Mouse (Mus musculus): ENCODE results near the gene Adamts16. TPM values are rescaled to one million over a fixed set of nuclear protein-coding genes. Genes with fewer than 3 reads are reported as not detected.
"Not testable (repeated sequence)": the region's sequence is repeated elsewhere in the genome, so short reads cannot be mapped to it uniquely, and the experiment has no call there.

Gene Adamts16
- total RNA-seq (2015; ENCODE audit: low replicate concordance) (not detected in 2 replicates), total RNA-seq (2017; ENCODE audit: low replicate concordance) (not detected in 2 replicates)

DNA sequence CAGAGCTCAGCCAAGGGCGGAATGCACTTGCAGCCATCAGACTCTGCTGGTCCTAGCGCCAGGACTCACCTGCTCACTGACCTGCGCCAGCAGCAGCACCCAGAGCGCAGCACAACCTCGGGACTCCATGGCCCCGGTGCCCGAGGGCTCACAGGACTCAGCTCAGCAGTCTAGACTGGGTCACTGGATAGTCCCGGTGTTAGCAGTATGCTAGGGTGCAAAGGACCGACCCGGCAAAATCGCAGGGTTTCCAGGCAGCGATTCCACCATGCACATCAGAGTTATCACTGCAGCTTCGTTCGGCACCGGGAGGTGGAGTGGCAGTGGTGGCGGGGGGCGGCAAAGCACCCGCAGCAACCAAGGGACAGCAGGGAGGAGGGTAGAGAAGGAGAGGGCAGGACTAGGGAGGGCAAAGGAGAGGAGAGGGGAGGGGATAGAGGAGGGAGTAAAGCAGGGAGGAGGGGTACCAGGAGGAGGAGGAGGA is at the start of gene Adamts16:
TSS of gene Adamts16 (minus strand) at position 391 of the 484 bp plus-strand sequence.
- ATAC-seq (replicated peaks; ENCODE audit: low FRiP score, poor library complexity, severe bottlenecking), result no peak

DNA sequence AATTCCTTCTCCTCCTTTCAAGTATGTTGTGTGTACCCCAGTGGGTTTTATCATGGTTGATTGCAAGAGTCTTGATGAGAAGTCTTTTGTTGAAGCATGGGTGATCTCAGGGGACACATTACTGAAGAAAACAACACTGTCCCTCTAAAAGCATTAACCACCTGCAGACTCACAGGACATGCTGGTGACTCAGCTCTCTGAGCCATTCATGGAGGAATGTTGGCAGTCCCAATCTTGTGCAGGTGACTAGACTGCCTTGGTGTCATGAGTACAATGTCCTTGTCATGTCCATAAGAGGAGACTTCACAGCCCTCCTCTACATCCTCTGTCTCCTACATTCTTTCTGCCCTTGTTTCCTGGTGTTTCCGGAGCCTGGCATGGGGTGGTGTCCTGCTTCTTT is 45.5 kb upstream of the Adamts16 start:
- no peak for ATAC-seq (replicated peaks; ENCODE audit: low FRiP score, poor library complexity, severe bottlenecking)

DNA sequence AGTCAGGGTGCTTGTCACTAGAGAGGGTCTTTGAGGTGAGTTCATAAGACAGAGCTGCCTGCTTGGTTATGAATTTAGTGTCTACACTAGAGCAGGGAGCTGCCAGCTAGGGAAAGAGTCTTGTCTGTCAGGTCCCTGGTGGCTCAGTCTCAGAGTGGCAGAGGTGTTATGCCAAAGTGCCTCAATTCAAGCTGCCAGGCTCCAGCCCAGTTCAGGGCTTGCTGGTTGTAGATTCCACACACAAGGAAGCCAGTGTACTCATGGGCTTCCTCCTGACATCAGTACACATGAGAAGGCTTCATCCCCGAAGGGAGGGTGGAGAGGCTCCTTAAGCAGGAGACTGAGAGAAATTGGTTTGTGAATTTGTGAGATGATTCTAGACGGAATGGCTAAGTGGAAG is 43.4 kb upstream of the Adamts16 start:
- no peak for ATAC-seq (replicated peaks; ENCODE audit: low FRiP score, poor library complexity, severe bottlenecking)

DNA sequence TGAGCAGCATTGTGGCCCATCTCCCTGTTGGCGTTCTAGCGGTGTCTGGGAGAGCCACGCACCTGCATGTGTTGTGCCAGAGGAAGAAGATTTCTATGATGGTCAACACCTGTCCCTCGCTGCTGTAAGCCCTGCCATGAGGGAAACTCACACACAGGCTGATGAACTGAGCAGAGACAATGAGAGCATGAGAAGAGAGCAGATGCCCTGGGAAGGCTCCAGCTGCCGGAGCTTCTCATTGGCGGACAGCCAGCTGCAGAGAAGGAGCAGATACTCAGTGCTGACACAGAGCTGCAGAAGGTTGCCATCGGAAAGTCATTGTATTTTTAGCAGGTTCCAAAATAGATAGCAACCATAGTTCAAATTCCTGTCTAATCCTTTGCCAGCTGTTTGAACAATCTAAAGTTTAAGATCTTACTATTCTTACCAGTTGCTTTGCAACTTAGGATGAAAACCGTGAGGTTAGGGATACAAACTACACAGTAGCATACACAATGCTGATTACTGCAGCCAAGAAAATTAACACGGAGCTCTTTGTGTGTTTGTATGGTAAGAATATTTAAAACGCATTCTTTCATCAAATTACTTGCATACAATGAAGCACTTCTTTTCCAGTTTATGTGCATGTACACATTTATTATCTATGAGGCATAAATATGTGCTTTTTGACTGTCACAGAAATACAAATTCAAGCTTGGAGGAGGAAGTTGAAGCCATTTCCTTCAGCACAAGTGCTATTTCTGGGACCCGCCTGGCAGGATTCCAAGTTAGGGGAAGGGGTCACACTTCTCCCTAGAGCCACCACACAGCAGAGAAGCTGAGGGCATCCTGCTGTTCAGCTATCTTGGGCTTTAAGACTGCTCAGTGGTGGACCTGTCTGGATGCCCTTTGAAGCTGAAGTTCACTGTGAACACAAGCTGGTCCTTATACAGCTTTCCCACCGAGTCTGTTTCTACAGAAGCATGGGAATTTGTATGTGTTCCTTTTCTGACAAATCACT is 42.6 kb upstream of the Adamts16 start:
- no peak for ATAC-seq (replicated peaks; ENCODE audit: low FRiP score, poor library complexity, severe bottlenecking)

GRCm38 (mm10) chr13:70879971-70880370 is 38.4 kb upstream of the Adamts16 start:
- ATAC-seq (replicated peaks; ENCODE audit: low FRiP score, poor library complexity, severe bottlenecking), result not testable (repeated sequence)

GRCm38 (mm10) chr13:70877550-70877913 is 35.9 kb upstream of the Adamts16 start:
- no peak for ATAC-seq (replicated peaks; ENCODE audit: low FRiP score, poor library complexity, severe bottlenecking)

DNA sequence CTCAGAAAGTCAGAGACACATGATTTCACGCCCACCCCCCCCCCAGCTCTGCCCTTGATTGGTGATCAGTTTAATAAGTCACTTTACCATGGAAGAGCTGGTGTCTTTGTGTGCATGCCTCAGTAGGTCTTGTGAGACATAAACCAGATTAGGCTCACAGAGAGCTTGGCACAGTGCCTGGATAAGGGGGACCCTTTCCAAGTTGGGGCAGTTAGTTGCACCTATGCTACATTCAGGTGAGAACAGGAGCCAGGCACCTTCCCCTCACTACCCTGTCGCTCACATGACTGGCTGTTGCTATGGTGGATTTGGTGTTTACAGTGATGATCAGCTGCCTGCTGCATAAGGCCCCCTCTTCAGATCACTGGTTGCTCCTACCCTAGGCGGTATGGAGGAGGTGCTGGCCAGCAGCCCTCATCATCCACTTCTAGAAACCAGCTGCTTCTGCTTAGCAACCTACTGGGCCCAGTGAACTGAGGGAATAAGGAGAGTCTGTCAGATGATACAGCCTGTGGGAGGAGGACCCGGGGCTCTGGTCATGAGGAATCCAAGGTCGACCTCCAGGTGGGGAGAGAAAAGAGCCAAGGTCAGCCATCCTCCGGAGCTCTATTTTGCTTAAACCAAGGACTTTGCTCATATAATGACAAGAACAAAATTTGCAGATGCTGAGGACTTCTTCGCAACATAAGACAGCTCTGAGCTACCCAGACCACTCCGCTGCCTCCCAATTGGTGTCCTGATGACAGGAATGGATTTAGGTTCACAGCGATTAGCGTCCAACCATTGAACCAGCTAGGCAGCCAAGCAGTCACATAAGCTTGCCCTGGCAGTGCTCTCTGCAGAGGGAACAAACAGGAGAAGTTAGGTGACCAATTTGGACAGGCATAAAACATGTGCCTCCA is 35.3 kb upstream of the Adamts16 start:
- ATAC-seq (replicated peaks; ENCODE audit: low FRiP score, poor library complexity, severe bottlenecking), result no peak

GRCm38 (mm10) chr13:70875411-70875949 is 33.9 kb upstream of the Adamts16 start:
- no peak for ATAC-seq (replicated peaks; ENCODE audit: low FRiP score, poor library complexity, severe bottlenecking)

GRCm38 (mm10) chr13:70874741-70875140 is 33.1 kb upstream of the Adamts16 start:
- ATAC-seq (replicated peaks; ENCODE audit: low FRiP score, poor library complexity, severe bottlenecking), result no peak

DNA sequence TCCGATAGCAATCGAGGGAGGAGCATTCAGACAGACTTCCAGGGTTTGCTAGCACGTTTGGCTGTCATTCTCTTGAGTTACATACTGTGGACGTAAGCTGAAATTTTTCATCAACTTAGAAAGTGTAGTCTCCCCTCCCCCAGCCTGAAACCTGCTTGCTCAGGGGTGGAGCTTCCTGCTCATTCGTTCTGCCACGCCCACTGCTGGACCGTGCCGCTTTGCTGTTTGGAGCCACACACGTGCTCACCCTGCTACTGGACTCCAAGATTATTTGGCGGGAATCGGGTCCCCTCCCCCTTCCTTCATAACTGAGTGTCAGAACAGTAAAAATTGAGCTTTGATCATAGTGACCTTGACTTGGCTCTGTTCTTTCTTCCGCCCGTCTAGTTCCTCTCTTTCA is 32.2 kb upstream of the Adamts16 start:
- not testable (repeated sequence) for ATAC-seq (replicated peaks; ENCODE audit: low FRiP score, poor library complexity, severe bottlenecking)

DNA sequence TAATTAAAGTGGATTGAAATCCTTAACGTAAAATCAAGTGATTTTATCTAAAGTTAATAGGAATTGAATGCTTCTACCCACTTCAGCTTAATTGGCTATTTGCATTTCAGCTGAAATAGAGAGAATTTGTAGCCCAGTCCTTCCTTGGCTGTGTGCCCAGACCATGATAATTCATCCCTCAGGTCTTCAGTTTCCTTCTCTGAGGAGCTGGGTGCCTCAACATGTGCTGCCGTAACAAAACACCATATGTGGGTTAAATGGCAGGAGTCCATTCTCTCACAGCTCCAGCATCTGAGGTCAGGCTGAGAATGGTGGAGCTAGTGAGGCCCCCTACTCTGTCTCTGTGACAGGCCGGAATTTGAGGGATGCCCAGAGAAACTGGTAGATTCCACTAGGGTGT is 29.4 kb upstream of the Adamts16 start:
- no peak for ATAC-seq (replicated peaks; ENCODE audit: low FRiP score, poor library complexity, severe bottlenecking)

- ATAC-seq (replicated peaks; ENCODE audit: low FRiP score, poor library complexity, severe bottlenecking), result no peak
Observed at GRCm38 (mm10) chr13:70866971-70867625, 25.5 kb upstream of the Adamts16 start.

DNA sequence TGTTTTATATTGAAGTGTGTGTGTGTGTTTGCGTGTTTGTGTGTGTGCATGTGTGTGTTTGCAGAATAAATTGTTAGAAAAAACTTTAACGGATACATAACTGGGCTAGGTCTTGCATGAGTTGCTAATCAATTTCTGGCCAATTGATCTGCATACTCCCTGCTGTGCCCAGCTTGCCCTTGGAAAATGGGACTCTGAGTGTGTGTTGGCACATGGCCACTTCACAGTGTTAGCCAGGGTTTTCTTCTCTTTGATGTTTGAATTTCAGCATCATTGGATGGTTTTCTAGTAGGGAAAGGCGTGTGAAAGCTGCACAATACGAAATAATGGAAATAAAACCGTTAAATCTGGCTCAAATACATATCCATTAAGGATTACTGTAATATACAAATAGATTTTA is 24.3 kb upstream of the Adamts16 start:
- no peak for ATAC-seq (replicated peaks; ENCODE audit: low FRiP score, poor library complexity, severe bottlenecking)

- ATAC-seq (replicated peaks; ENCODE audit: low FRiP score, poor library complexity, severe bottlenecking), result no peak
Observed at GRCm38 (mm10) chr13:70862162-70862908, 20.7 kb upstream of the Adamts16 start.

DNA sequence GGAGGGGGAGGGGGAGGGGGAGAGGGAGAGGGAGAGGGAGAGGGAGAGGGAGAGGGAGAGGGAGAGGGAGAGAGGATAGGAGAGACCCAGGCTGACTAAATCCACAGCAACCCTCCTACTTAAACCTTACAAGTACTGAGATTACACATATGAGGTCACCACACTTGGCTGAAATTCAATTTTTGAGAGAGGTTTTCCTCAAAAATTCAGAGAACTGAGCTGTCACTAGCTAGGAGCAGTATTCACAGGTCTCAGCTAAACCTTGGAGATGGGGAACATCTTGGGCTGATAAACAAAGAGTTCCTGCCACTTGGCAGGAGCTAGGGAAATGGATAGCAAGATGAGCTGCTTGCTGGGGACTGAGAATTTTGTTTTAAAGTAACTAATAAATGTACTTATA is 12.0 kb upstream of the Adamts16 start:
- ATAC-seq (replicated peaks; ENCODE audit: low FRiP score, poor library complexity, severe bottlenecking), result no peak

DNA sequence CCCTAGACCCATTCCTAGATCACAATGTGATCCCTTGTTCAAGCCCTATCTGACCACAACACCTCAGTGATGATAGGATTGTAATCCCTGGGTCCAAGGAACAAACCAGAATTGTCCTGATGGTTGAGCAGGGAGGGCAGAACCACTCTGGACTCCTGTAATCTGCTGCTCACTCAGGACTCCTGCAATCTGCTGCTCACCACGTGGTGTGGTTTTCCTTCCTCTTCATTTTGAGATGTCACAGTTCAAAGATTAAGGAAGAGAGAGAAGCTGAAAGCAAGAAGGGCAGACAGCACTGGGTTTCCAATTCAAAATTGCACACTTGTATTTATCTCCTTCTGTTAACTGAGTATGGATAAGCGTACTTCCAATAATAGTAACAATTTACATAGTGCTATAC is 5.3 kb upstream of the Adamts16 start:
- no peak for ATAC-seq (replicated peaks; ENCODE audit: low FRiP score, poor library complexity, severe bottlenecking)

- ATAC-seq (replicated peaks; ENCODE audit: low FRiP score, poor library complexity, severe bottlenecking), result no peak
Observed at GRCm38 (mm10) chr13:70845526-70845925, 3.9 kb upstream of the Adamts16 start.

GRCm38 (mm10) chr13:70842126-70842525 is 515 bp upstream of the Adamts16 start:
- ATAC-seq (replicated peaks; ENCODE audit: low FRiP score, poor library complexity, severe bottlenecking), result no peak

DNA sequence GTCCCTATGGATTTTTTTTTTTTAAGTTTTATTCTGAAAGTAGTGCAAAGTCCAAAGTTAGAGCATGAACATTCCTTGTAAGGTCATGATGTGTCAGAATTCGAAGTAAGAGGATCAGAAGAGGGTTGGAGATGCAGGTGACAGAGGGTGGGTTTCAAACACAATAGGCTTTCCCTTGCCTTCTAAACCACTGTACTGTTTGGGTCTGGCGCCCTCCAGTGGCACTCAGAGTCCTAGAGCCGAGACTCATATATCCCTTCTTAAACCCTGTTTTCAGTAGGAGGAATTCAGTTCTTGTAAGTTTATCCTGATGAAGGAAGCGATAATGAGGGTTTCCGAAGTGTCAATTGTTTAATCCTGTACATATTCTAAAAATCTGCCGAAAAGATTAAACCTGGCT is 1.4 kb downstream of the Adamts16 start:
- ATAC-seq (replicated peaks; ENCODE audit: low FRiP score, poor library complexity, severe bottlenecking), result no peak

Measured in erythroblast, adult 5-6 weeks (primary cell).